Mouse (Mus musculus): ENCODE results near the gene Rab1b. TPM values are rescaled to one million over a fixed set of nuclear protein-coding genes. Genes with fewer than 3 reads are reported as not detected.
A peak's percentile ranks its signal among the peaks of the same experiment; 100 is the strongest.

The Rab1b gene
- polyA plus RNA-seq, 1 experiment from 2014 or later = 90.6 TPM

DNA sequence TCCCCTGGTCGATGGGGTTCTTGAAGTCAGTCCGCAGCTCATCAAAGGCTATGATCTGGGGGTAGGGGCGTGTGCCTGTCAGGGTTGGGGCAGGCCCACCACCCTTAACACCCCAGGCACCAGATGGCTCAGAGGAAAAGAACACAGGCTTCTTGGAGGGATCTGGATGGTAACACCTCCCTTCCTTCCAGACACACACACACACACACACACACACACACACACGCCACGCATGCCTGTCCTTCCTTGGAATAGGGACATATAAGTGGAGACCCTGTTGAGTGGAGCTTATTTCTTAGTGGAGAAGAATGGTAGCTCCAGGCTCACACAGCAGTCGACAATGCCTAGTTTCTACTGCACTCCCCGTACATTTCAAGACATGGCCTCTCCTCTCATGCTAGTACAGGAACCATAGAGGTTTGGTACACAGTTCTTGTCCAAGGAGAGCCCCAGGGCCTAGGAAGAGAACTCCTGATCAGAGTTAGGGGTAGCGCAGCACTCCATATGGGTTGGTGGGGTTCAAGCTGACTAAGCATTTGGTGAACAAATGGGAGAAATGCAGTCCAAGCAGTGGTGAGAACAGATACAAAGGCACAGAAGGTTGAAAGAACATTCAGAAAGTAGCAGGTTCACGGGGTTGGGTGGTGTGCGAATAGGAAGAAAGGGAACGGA, 12.0 kb downstream of the Rab1b start:
- Histone ChIP-seq H3K4me1 (ENCODE audit: insufficient read depth) (peaks cover 11% of the 10 kb centered on the region), H3K4me2 (ENCODE audit: low read depth, low read length) (no peak overlapping the region), H3K27me3 (ENCODE audit: insufficient read depth, low read length) (peaks cover 22% of the 10 kb centered on the region), H3K36me3 (replicated peaks; ENCODE audit: insufficient read depth, low read length) (peaks cover 17% of the 10 kb centered on the region), H3K4me3 (ENCODE audit: low read depth, low read length) (no peak overlapping the region), H3K9ac (replicated peaks) (no peak overlapping the region), H3K9me3 (ENCODE audit: low read length) (no peaks in the 10 kb centered on the region), H3K27ac (ENCODE audit: low read depth) (no peak overlapping the region)
- DNase-seq = no peak
- no peak for ATAC-seq
- WGBS (ENCODE audit: insufficient replicate concordance) = 40% methylated on average over 11 of the region's 11 CpGs
- TF ChIP-seq CTCF (IDR thresholded peaks at IDR 0.05; ENCODE audit: low read depth) (no peak), EP300 (IDR thresholded peaks at IDR 0.05; ENCODE audit: low read depth) (no peak)

GRCm38 (mm10) chr19:5094243-5094632, 12.6 kb downstream of the Rab1b start:
- peaks cover 10% of the 10 kb centered on the region for H3K36me3 ChIP-seq (replicated peaks; ENCODE audit: insufficient read depth, low read length)
- no peak overlapping the region for H3K4me2 ChIP-seq (ENCODE audit: low read depth, low read length)
- TF ChIP-seq EP300 (IDR thresholded peaks at IDR 0.05; ENCODE audit: low read depth) = no peak
- TF ChIP-seq CTCF (IDR thresholded peaks at IDR 0.05; ENCODE audit: low read depth) = peak; percentile 93
- H3K9me3 ChIP-seq (ENCODE audit: low read length) = no peaks in the 10 kb centered on the region
- DNase-seq (peak; percentile 94), ATAC-seq (peak; percentile 67)
- H3K4me1 ChIP-seq (ENCODE audit: insufficient read depth) = peaks cover 13% of the 10 kb centered on the region
- no peak overlapping the region for H3K4me3 ChIP-seq (ENCODE audit: low read depth, low read length)
- no peak overlapping the region for H3K27ac ChIP-seq (ENCODE audit: low read depth)
- under 1% methylated on average over 21 of the region's 21 CpGs for WGBS (ENCODE audit: insufficient replicate concordance)
- no peak overlapping the region for H3K9ac ChIP-seq (replicated peaks)
- peaks cover 22% of the 10 kb centered on the region for H3K27me3 ChIP-seq (ENCODE audit: insufficient read depth, low read length)

DNA sequence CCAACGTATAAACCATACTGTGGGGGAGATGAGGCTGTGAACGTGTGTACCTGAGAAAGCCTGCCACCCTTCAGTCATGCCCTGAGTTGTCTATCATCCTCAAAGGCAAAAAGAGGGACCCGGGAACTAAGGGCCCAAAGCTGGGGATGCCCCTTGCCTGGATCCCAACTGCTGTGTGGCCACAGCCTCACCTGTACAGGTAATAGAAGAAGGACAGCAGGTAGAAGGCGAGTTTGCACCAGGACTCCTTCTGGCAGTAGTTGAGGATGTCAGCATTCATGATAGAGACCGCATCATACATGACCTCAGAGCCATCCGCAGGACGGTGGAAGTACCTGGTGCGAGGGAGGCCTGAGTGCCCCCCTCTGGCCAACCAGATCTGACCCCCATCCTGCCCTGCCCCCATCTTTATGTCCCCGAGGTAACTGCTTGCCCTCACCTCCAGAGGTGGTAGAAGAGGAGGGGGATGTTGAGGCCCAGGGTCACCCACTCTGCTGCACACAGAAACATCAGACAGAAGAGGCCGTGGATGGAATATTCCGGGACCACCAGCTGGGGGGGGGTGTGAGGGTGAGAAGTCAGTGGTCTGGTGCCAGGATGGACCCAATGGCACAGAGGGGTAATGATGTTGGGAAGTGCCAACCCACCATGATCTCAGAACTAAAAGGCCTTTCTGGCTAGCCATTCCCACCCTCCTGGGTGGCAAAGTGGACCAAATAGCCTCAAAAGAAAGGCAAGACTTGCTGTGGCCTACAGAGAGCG, 13.2 kb downstream of the Rab1b start:
- peak; percentile 12 for DNase-seq
- H3K36me3 ChIP-seq (replicated peaks; ENCODE audit: insufficient read depth, low read length) = peaks cover 8% of the 10 kb centered on the region
- no peak for ATAC-seq
- no peak for TF ChIP-seq EP300 (IDR thresholded peaks at IDR 0.05; ENCODE audit: low read depth)
- no peak for TF ChIP-seq CTCF (IDR thresholded peaks at IDR 0.05; ENCODE audit: low read depth)
- H3K27ac ChIP-seq (ENCODE audit: low read depth) = no peak overlapping the region
- H3K9me3 ChIP-seq (ENCODE audit: low read length) = no peaks in the 10 kb centered on the region
- no peak overlapping the region for H3K9ac ChIP-seq (replicated peaks)
- no peak overlapping the region for H3K4me3 ChIP-seq (ENCODE audit: low read depth, low read length)
- 72% methylated on average over 12 of the region's 12 CpGs for WGBS (ENCODE audit: insufficient replicate concordance)
- H3K4me2 ChIP-seq (ENCODE audit: low read depth, low read length) = no peak overlapping the region
- H3K27me3 ChIP-seq (ENCODE audit: insufficient read depth, low read length) = peaks cover 22% of the 10 kb centered on the region
- peaks cover 16% of the 10 kb centered on the region for H3K4me1 ChIP-seq (ENCODE audit: insufficient read depth)

- H3K36me3 ChIP-seq (replicated peaks; ENCODE audit: insufficient read depth, low read length) = peaks cover 8% of the 10 kb centered on the region
- peaks cover 13% of the 10 kb centered on the region for H3K27me3 ChIP-seq (ENCODE audit: insufficient read depth, low read length)
- no peak overlapping the region for H3K9ac ChIP-seq (replicated peaks)
- no peak for TF ChIP-seq EP300 (IDR thresholded peaks at IDR 0.05; ENCODE audit: low read depth)
- DNase-seq = no peak
- no peak overlapping the region for H3K4me3 ChIP-seq (ENCODE audit: low read depth, low read length)
- no peak overlapping the region for H3K4me2 ChIP-seq (ENCODE audit: low read depth, low read length)
- no peak overlapping the region for H3K27ac ChIP-seq (ENCODE audit: low read depth)
- 84% methylated on average over 10 of the region's 10 CpGs for WGBS (ENCODE audit: insufficient replicate concordance)
- peaks cover 17% of the 10 kb centered on the region for H3K4me1 ChIP-seq (ENCODE audit: insufficient read depth)
- no peaks in the 10 kb centered on the region for H3K9me3 ChIP-seq (ENCODE audit: low read length)
- ATAC-seq = no peak
Observed at GRCm38 (mm10) chr19:5092083-5092482, 14.8 kb downstream of the Rab1b start.

DNA sequence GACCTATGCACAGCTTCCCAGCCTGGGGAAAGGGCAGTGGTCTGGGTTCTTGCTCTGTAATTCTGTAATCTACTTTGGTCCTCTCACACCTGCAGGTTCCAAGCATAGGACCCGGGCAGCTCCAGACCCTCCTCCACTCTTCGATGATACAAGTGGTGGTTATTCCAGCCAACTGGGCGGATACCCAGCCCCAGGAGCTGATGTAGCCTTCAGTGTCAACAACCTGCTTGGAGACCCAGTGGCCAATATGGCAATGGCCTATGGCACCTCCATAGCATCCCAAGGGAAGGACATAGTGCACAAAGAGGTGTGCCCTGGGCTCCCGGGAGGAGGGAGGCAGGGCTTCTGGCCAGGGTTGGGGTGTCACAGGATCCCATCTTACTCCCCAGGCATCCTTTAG, 17.5 kb downstream of the Rab1b start:
- ATAC-seq = no peak
- H3K27ac ChIP-seq (ENCODE audit: low read depth) = no peak overlapping the region
- WGBS (ENCODE audit: insufficient replicate concordance) = 81% methylated on average over 4 of the region's 4 CpGs
- H3K4me3 ChIP-seq (ENCODE audit: low read depth, low read length) = peak overlapping the region; percentile 85
- no peaks in the 10 kb centered on the region for H3K9me3 ChIP-seq (ENCODE audit: low read length)
- peak overlapping the region; percentile 97 for H3K4me2 ChIP-seq (ENCODE audit: low read depth, low read length)
- TF ChIP-seq EP300 (IDR thresholded peaks at IDR 0.05; ENCODE audit: low read depth) = no peak
- no peak for TF ChIP-seq CTCF (IDR thresholded peaks at IDR 0.05; ENCODE audit: low read depth)
- DNase-seq = no peak
- peaks cover 20% of the 10 kb centered on the region for H3K27me3 ChIP-seq (ENCODE audit: insufficient read depth, low read length)
- peaks cover 8% of the 10 kb centered on the region for H3K36me3 ChIP-seq (replicated peaks; ENCODE audit: insufficient read depth, low read length)
- H3K9ac ChIP-seq (replicated peaks) = peak overlapping the region; percentile 79; the same call in 1 of the 2 replicates
- H3K4me1 ChIP-seq (ENCODE audit: insufficient read depth) = peaks cover 25% of the 10 kb centered on the region

DNA sequence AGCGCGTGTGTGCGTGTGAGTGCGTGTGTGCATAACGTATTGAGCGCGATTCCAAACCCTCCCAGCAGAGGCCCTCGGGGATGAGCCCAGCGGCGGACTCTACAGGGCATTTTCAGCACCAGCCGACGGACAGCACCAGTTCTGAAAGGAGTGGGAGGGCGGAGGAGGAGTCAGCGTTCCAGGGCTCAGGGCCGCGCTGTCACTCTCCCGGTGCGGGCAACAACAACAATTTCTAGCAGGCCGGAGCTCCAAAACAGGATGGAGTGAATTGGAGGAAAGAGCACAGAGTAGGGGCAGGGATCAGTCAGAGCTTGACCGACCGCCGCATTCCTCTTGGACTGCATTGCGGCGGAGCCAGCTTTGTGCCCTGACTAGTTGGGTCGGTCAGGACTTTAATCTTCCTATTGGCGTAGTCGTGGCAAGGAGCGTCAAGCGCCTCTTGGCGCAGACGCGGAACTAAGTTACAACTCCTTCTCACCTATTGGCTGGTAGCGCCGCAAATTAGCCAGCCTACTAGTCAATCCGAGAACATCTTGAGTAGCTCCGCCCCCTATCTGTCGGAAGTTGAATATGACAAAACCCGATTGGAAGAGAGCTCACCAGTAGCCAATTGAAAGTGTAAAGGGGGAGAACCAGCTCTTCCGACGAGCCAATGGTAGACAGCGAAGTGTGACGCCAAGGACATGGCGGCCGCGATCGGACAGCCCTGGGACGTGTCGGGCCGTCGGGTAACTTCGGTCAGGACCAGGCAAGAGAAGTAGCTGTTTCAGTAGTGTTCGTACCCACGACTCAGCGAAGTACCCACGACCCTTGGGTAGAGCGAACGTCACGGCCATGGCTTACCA, 18.8 kb downstream of the Rab1b start, which contains the start of gene Yif1a:
Gene Yif1a (plus strand): TSS at position 655 of the 845 bp plus-strand sequence.
- WGBS (ENCODE audit: insufficient replicate concordance) = under 1% methylated on average over 58 of the region's 58 CpGs

More for the DNA sequence above, 18.8 kb downstream of the Rab1b start, which contains the start of gene Yif1a:
- ATAC-seq (peak; percentile 90), DNase-seq (peak; percentile 95)
- H3K4me3 ChIP-seq (ENCODE audit: low read depth, low read length) = peak within 1 kb of the TSS; percentile 85
- H3K4me2 ChIP-seq (ENCODE audit: low read depth, low read length) = peak within 1 kb of the TSS; percentile 97
- H3K27ac ChIP-seq (ENCODE audit: low read depth) = peak within 1 kb of the TSS; percentile 89
- peak within 1 kb of the TSS; percentile 79 for H3K9ac ChIP-seq (replicated peaks)
- peaks cover 33% of the 10 kb centered on the region for H3K27me3 ChIP-seq (ENCODE audit: insufficient read depth, low read length)
- peaks cover 25% of the 10 kb centered on the region for H3K4me1 ChIP-seq (ENCODE audit: insufficient read depth)
- H3K36me3 ChIP-seq (replicated peaks; ENCODE audit: insufficient read depth, low read length) = peaks cover 8% of the 10 kb centered on the region
- TF ChIP-seq CTCF (IDR thresholded peaks at IDR 0.05; ENCODE audit: low read depth) (peak; percentile 65), EP300 (IDR thresholded peaks at IDR 0.05; ENCODE audit: low read depth) (peak; percentile 42; the same call in 1 of the 2 replicates)
- H3K9me3 ChIP-seq (ENCODE audit: low read length) = no peaks in the 10 kb centered on the region

Data from liver, postnatal 0 days (tissue).